Mouse (Mus musculus): ENCODE data around the gene Cnot10. TPM values are rescaled to one million over a fixed set of nuclear protein-coding genes. Genes with fewer than 3 reads are reported as not detected.

The Cnot10 gene
- total RNA-seq, 2 experiments from 2014 or later, result 22.5 to 25.5 TPM

- intact Hi-C loops (cut with DNase I), result no loop called here
- DNase-seq, result no peak
These were observed 86.2 kb downstream of the Cnot10 start for GRCm38 (mm10) chr9:114553828-114554227.

- intact Hi-C loops (cut with DNase I), result no loop called here
- no peak for DNase-seq
These were observed 90.0 kb downstream of the Cnot10 start for GRCm38 (mm10) chr9:114550033-114550432.

- DNase-seq, result no peak
- intact Hi-C loops (cut with DNase I), result no loop called here
These were observed 90.9 kb downstream of the Cnot10 start for GRCm38 (mm10) chr9:114549117-114549516.

DNA sequence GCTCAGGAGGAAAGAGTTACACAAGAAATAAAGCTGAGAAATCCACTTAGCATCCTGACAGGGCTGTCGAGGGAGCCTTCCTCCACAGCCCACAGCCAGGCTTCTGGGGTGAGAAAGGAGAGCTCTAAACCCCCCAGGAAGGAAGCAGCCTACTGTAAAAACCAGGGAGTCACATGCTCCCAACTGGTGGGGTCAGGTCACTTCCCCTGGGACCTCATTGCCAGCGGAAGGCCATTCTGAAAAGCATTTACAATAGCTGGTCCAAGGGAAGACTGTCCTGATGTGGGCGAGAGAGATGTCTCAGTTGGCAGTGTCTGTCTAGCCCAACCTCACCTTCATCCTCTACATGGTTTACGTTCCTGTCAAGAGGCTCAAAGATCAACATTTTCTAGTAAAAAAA is 91.5 kb downstream of the Cnot10 start:
- intact Hi-C loops (cut with DNase I), result no loop called here
- no peak for DNase-seq

DNA sequence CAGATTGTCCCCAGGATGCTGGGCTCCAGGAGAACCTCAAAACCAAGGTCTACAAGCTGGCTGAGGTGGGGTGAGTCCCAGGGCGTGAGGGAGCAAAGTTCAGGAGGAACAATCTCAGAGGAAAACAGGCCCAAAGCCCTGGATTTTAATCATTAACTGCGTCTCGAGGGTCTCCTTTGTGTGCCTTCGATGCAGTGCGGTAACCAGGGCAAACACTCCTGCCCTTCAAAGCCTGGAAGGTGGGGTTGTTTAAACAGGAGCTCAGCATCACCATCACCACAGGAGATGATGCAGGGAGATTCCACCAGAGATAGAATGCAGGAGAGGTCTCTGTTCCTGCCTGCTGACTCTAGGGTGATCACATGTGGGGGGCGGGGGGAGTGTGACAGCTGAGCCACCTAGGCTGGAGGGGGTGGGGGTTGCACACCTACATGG is 92.3 kb downstream of the Cnot10 start:
- intact Hi-C loops (cut with DNase I), result no loop called here
- DNase-seq, result no peak

DNA sequence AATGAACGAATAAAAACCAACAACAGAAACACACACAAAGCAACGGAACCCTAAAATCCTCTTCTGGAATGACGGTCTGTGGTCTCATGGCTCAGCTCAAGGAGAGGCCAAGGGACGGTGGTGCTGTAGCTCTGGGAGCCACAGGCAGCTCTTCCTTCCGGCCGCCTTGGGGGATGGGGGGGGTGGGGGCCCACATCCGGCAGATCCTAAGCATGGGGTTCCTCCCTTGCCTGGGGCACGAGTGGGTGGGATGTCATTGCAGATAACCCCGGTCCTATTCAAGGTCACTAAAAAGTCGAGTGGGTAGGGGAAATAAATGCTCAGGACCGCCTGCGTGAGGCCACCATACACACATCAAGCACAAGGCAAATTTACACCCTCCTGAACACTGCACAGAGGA is 93.2 kb downstream of the Cnot10 start:
- intact Hi-C loops (cut with DNase I), result no loop called here
- DNase-seq, result no peak

DNA sequence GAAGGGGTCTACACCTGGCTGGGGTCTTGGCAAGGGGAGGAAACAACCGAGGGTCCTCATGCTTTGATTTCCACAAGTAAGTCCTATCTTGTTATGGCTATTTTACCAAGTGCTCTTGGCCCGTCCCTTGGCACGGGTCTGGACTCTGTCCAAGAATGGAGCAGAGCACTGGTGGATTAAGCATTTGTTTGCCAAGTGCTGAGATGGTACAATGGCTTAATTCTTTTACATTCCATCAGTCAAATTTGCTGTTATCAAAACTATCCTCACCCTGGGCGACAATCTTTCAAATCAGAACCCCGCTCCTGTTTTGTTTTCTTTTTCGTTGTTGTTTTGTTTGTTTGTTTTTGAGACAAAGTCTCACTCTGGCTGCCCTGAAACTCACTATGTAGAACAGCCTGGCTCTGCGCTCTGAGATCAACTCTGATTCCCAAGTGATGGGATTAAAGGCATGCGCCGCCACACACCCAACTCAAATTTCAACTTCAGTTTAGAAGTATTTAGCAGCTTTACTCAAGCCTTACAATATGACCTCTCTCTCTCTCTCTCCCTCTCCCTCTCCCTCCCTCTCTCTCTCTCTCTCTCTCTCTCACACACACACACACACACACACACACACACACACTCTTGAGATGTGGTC is 95.1 kb downstream of the Cnot10 start:
- no peak for DNase-seq
- intact Hi-C loops (cut with DNase I), result no loop called here

- no peak for DNase-seq
- intact Hi-C loops (cut with DNase I), result no loop called here
These were observed 95.9 kb downstream of the Cnot10 start for GRCm38 (mm10) chr9:114543882-114544753.

DNA sequence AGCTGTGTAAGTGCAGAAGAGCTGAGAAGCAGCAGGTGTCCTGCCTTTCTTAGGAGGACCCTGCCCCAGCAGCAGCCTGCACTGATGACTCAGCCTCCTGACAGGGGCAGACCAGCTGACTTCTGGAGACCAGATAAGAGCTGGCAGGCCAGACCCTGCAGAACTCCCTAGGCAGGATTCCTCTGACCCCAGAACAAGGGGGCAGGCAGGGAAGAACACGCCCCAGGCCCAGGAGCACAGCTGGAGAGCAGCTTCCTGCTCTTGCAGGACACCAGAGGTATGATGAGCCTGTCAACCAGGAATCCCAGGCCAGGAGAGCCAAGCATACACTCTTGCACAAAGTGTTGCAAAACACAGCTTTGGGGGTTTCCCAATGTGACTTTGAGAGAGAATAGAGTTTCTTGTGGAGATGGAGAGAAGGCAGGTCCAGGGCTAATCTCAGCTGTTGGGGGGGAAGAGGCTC is 98.7 kb downstream of the Cnot10 start:
- intact Hi-C loops (cut with DNase I), result no loop called here
- DNase-seq, result peak; percentile 38 to 42

DNA sequence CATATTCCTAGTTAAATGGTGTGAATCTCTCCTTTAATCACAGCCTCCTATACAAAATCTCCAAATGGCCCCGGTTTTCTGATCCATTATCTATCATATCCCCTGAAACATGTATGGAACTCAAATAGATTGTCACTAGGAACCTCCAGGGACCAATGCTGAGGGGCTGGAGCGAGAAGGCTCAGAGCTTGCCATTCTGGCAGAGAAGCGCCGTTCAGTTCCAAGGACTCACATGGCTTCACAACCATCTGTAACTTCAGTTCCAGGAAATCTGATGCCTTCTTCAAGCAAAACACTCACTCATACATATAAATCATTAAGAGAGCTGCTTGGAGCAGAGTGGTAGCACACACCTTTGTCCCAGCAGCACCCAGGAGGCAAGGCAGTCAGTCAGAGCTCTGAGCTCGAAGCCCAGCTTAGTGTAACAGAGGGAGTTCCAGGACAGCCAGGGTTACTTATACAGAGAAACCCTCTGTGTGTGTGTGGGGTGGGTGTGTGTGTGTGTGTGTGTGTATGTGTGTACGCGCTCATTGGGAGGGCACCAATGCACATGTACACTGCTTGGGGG is 100.9 kb downstream of the Cnot10 start:
- no peak for DNase-seq
- intact Hi-C loops (cut with DNase I), result no loop called here

- intact Hi-C loops (cut with DNase I), result no loop called here
These were observed 103.4 kb downstream of the Cnot10 start for GRCm38 (mm10) chr9:114536628-114537027.

More at GRCm38 (mm10) chr9:114536628-114537027, 103.4 kb downstream of the Cnot10 start:
- no peak for DNase-seq

Other genes with a start within 250 kb of the Cnot10 start
- gene Crtap, start 249.5 kb downstream of the Cnot10 start, total RNA-seq (2021), result 10 to 100 TPM; 35.4 to 41.3 TPM
- gene Glb1, start 239.1 kb downstream of the Cnot10 start, total RNA-seq (2021), result 10 to 100 TPM; 18.5 to 19.2 TPM
- 1 to 10 TPM; 4.5 to 4.8 TPM for gene Tmppe, start 239.1 kb downstream of the Cnot10 start, total RNA-seq (2021)
- gene Ccr4, start 135.3 kb downstream of the Cnot10 start, total RNA-seq (2021), result under 1 TPM in 1 of 2 experiments, not detected in 1; 0.68 TPM
- gene C130032M10Rik, start 124.5 kb downstream of the Cnot10 start, total RNA-seq (2021), result not detected
- gene Trim71, start 75.8 kb downstream of the Cnot10 start, total RNA-seq (2021), result not detected
- gene Dync1li1, start 48.6 kb upstream of the Cnot10 start, total RNA-seq (2021), result 10 to 100 TPM; 76.2 to 78.2 TPM
- 10 to 100 TPM; 28.4 to 30.4 TPM for gene Cmtm6, start 90.9 kb upstream of the Cnot10 start, total RNA-seq (2021)
- gene Cmtm7, start 141.7 kb upstream of the Cnot10 start, total RNA-seq (2021), result 10 to 100 TPM; 14.9 to 21.4 TPM
- 10 to 100 TPM; 12.8 to 15.0 TPM for gene Cmtm8, start 204.0 kb upstream of the Cnot10 start, total RNA-seq (2021)

Data from heart, postnatal 14 days (tissue).